Mouse (Mus musculus) testis, adult 2 months (tissue): ENCODE results near the gene Fuz.

Experiments used
- CTCF ChIP-seq: fragments of 200-500 bp; IDR thresholded peaks from 2 replicates; pipeline ENCODE4 v1.5.1; 2012; ENCODE audit warnings: low read depth, mild to moderate bottlenecking, inconsistent platforms, low read length, moderate library complexity; ENCODE audit not compliant: control insufficient read depth, insufficient read depth, insufficient replicate concordance
- POLR2A ChIP-seq: fragments of 200-500 bp; IDR thresholded peaks from 2 replicates; pipeline ENCODE4 v1.6.1; 2012; ENCODE audit warnings: low read depth, mild to moderate bottlenecking, inconsistent platforms, low read length, moderate library complexity; ENCODE audit not compliant: control insufficient read depth

- peak; percentile 39; the same call in 1 of the 2 replicates for TF ChIP-seq POLR2A
- peak; percentile 35; the same call in 1 of the 2 replicates for TF ChIP-seq CTCF
These were observed at the start of gene Fuz for GRCm38 (mm10) chr7:44895593-44896434.
